Mouse (Mus musculus) adrenal gland, postnatal 4 days (tissue): ENCODE results near the gene Serpinb6b. TPM values are rescaled to one million over a fixed set of nuclear protein-coding genes. Genes with fewer than 3 reads are reported as not detected.
A peak's percentile ranks its signal among the peaks of the same experiment; 100 is the strongest.
"Not testable (repeated sequence)": the region's sequence is repeated elsewhere in the genome, so short reads cannot be mapped to it uniquely, and the experiment has no call there.

Experiments used
- DNase-seq, 2 experiments: peaks; one replicate each; pipeline ENCODE4 v3.0.0; 2021 to 2022; ENCODE audit warnings: low spot score in 2 of 2, mixed read lengths in 2 of 2
- long read RNA-seq, 2 experiments: library from polyadenylated mRNA; stranded (forward); transcript quantifications; one replicate each; pipeline ENCODE4 v2.0.0; 2021
- total RNA-seq, 2 experiments: library from RNA; stranded (reverse); gene quantifications; 2 replicates each; pipeline ENCODE4 v1.2.3; 2021

Gene Serpinb6b
- total RNA-seq = 10 to 100 TPM; 60.3 to 62.4 TPM
- long read RNA-seq, experiment 1, transcript Serpinb6b-202 (7 exons, 2,193 nt) = major isoform, 39 of 43 reads
- long read RNA-seq, experiment 1, partial matches to known transcripts = 4 of 43 reads
- long read RNA-seq, experiment 1, other reads (novel, unspliced or antisense) = 0 of 43 reads
- long read RNA-seq, experiment 2, transcript Serpinb6b-202 (7 exons, 2,193 nt) = major isoform, 62 of 77 reads
- long read RNA-seq, experiment 2, partial matches to known transcripts = 14 of 77 reads
- long read RNA-seq, experiment 2, other reads (novel, unspliced or antisense) = 0 of 77 reads

- DNase-seq = peak; percentile 26 to 32
These were observed at the start of gene Serpinb6b for GRCm38 (mm10) chr13:32964989-32965811. Gene Serpinb6b (plus strand): TSS chr13:32965209.

- no peak for DNase-seq
These were observed 42.4 kb upstream of the Serpinb6b start for GRCm38 (mm10) chr13:32922622-32923021.

- no peak for DNase-seq
These were observed 40.2 kb upstream of the Serpinb6b start for GRCm38 (mm10) chr13:32924578-32925360.

- DNase-seq = no peak
These were observed 38.3 kb upstream of the Serpinb6b start for GRCm38 (mm10) chr13:32926661-32927060.

GRCm38 (mm10) chr13:32927241-32927640 lies 37.8 kb upstream of the Serpinb6b start:
- DNase-seq = no peak

GRCm38 (mm10) chr13:32929107-32929750 lies 35.8 kb upstream of the Serpinb6b start:
- DNase-seq = no peak

- no peak for DNase-seq
These were observed 30.2 kb upstream of the Serpinb6b start for GRCm38 (mm10) chr13:32934706-32935381.

GRCm38 (mm10) chr13:32938275-32938674 lies 26.7 kb upstream of the Serpinb6b start:
- DNase-seq = not testable (repeated sequence)

GRCm38 (mm10) chr13:32939191-32939590 lies 25.8 kb upstream of the Serpinb6b start:
- not testable (repeated sequence) for DNase-seq

GRCm38 (mm10) chr13:32956537-32956936 lies 8.5 kb upstream of the Serpinb6b start:
- DNase-seq = no peak

GRCm38 (mm10) chr13:32957917-32958316 lies 7.1 kb upstream of the Serpinb6b start:
- DNase-seq = no peak

GRCm38 (mm10) chr13:32958521-32958920 lies 6.5 kb upstream of the Serpinb6b start:
- not testable (repeated sequence) for DNase-seq

GRCm38 (mm10) chr13:32963990-32964753 lies 837 bp upstream of the Serpinb6b start:
- DNase-seq = no peak

- DNase-seq = no peak
These were observed 1.1 kb downstream of the Serpinb6b start for GRCm38 (mm10) chr13:32966116-32966515.

- DNase-seq = no peak
These were observed 2.2 kb downstream of the Serpinb6b start for GRCm38 (mm10) chr13:32967233-32967632.

- DNase-seq = no peak
These were observed 3.5 kb downstream of the Serpinb6b start for GRCm38 (mm10) chr13:32968353-32968984.

GRCm38 (mm10) chr13:32968996-32969640 lies 4.1 kb downstream of the Serpinb6b start:
- no peak for DNase-seq

- no peak for DNase-seq
These were observed 4.6 kb downstream of the Serpinb6b start for GRCm38 (mm10) chr13:32969641-32970040.

- no peak for DNase-seq
These were observed 5.8 kb downstream of the Serpinb6b start for GRCm38 (mm10) chr13:32970776-32971175.
